Mouse (Mus musculus) kidney, postnatal 0 days (tissue): ENCODE results near the gene Zfp821. TPM values are rescaled to one million over a fixed set of nuclear protein-coding genes. Genes with fewer than 3 reads are reported as not detected.

Source experiments
- ATAC-seq: fragments of 200-750 bp; cut with Nextera tagmentation; replicated peaks from 2 replicates; pipeline ENCODE4 v1.8.0; 2017; ENCODE audit warnings: low read depth, moderate number of reproducible peaks, moderate TSS enrichment, moderate library complexity; ENCODE audit not compliant: low FRiP score
- DNase-seq: peaks from one replicate; pipeline ENCODE4 v3.0.0-alpha.2; 2016; ENCODE audit warnings: low spot score
- H3K27ac ChIP-seq: fragments of 300-500 bp; sonication (generic); 2 replicates; pipeline ENCODE4 v1.5.1; 2014; ENCODE audit warnings: mild to moderate bottlenecking
- H3K27me3 ChIP-seq: fragments of 300-500 bp; sonication (generic); 2 replicates; pipeline ENCODE4 v1.6.1; 2014; ENCODE audit warnings: low read length, mixed read lengths; ENCODE audit not compliant: insufficient read depth
- H3K36me3 ChIP-seq: fragments of 300-500 bp; sonication (generic); 2 replicates; pipeline ENCODE4 v1.6.1; 2014; ENCODE audit warnings: low read length, mixed read lengths; ENCODE audit not compliant: insufficient read depth
- H3K4me1 ChIP-seq: fragments of 300-500 bp; sonication (generic); replicated peaks from 2 replicates; pipeline ENCODE4 v1.6.1; 2014; ENCODE audit warnings: antibody characterized with exemption, low read length, mixed read lengths; ENCODE audit not compliant: insufficient read depth
- H3K4me2 ChIP-seq: fragments of 300-500 bp; sonication (generic); 2 replicates; pipeline ENCODE4 v1.6.1; 2014; ENCODE audit warnings: mild to moderate bottlenecking, low read length, moderate library complexity, mixed read lengths
- H3K4me3 ChIP-seq: fragments of 300-500 bp; sonication (generic); replicated peaks from 2 replicates; pipeline ENCODE4 v1.5.1; 2014; ENCODE audit warnings: low read depth, low read length
- H3K9ac ChIP-seq: fragments of 300-500 bp; sonication (generic); 2 replicates; pipeline ENCODE4 v1.6.1; 2014; ENCODE audit warnings: low read depth, low read length
- H3K9me3 ChIP-seq: fragments of 300-500 bp; sonication (generic); replicated peaks from 2 replicates; pipeline ENCODE4 v1.6.1; 2016; ENCODE audit warnings: low read length, inconsistent platforms, mixed read lengths
- CTCF ChIP-seq: IDR thresholded peaks from 2 replicates; pipeline ENCODE4 v1.5.1; 2016; ENCODE audit warnings: antibody characterized with exemption, low read depth, mild to moderate bottlenecking, moderate library complexity
- WGBS: fragments of 180-500 bp; shearing (Covaris S2); extraction: QIAGEN DNeasy Blood & Tissue Kit; methylation state at CpG from one replicate; pipeline ENCODE4 v1.1.7; 2014; 5-methylcytosine and 5-hydroxymethylcytosine counted together
- polyA plus RNA-seq: library from polyadenylated mRNA; unstranded; fragments of >200 nt; fragmentation: Nextera tagmentation; extraction: Ambion mirVana; gene quantifications from 2 replicates; pipeline ENCODE4 v1.2.1, GENCODE M21; 2015

Zfp821 gene
- polyA plus RNA-seq, 1 experiment from 2014 or later, result 21.9 TPM

- Histone ChIP-seq H3K9me3 (no peaks in the 10 kb centered on the region), H3K4me2 (no peak overlapping the region), H3K27ac (no peak overlapping the region), H3K4me1 (no peaks in the 10 kb centered on the region), H3K4me3 (no peak overlapping the region), H3K27me3 (no peaks in the 10 kb centered on the region), H3K36me3 (peaks cover 65% of the 10 kb centered on the region), H3K9ac (no peak overlapping the region)
- TF ChIP-seq CTCF, result no peak
- no peak for ATAC-seq
- DNase-seq, result no peak
- 90% methylated on average over 9 of the region's 9 CpGs for WGBS
Observed at GRCm38 (mm10) chr8:109675896-109676643, 29.3 kb upstream of the Zfp821 start.

- no peak overlapping the region for H3K27ac ChIP-seq
- no peaks in the 10 kb centered on the region for H3K9me3 ChIP-seq
- no peak overlapping the region for H3K4me3 ChIP-seq
- ATAC-seq, result no peak
- H3K27me3 ChIP-seq, result no peaks in the 10 kb centered on the region
- DNase-seq, result peak; percentile 8
- no peak overlapping the region for H3K9ac ChIP-seq
- peaks cover 41% of the 10 kb centered on the region for H3K36me3 ChIP-seq
- 64% methylated on average over 3 of the region's 3 CpGs for WGBS
- no peak for TF ChIP-seq CTCF
- H3K4me1 ChIP-seq, result no peaks in the 10 kb centered on the region
- no peak overlapping the region for H3K4me2 ChIP-seq
Observed at GRCm38 (mm10) chr8:109681535-109681934, 23.8 kb upstream of the Zfp821 start.

- Histone ChIP-seq H3K27me3 (no peaks in the 10 kb centered on the region), H3K4me1 (no peaks in the 10 kb centered on the region), H3K4me2 (no peak overlapping the region), H3K27ac (0 out of 2 replicates have a peak overlapping the region, but pooled peaks have one; percentile 19), H3K4me3 (no peak overlapping the region), H3K9ac (no peak overlapping the region), H3K9me3 (no peaks in the 10 kb centered on the region), H3K36me3 (peaks cover 35% of the 10 kb centered on the region)
- DNase-seq, result no peak
- WGBS, result 93% methylated on average over 5 of the region's 5 CpGs
- ATAC-seq, result no peak
- no peak for TF ChIP-seq CTCF
Observed at GRCm38 (mm10) chr8:109682120-109682519, 23.2 kb upstream of the Zfp821 start.

- Histone ChIP-seq H3K4me2 (no peak overlapping the region), H3K9ac (no peak overlapping the region), H3K27ac (no peak overlapping the region), H3K36me3 (no peaks in the 10 kb centered on the region; the same call in 1 of the 2 replicates), H3K4me1 (peaks cover 15% of the 10 kb centered on the region), H3K27me3 (no peaks in the 10 kb centered on the region), H3K4me3 (no peak overlapping the region), H3K9me3 (no peaks in the 10 kb centered on the region)
- no peak for TF ChIP-seq CTCF
- 89% methylated on average over 5 of the region's 5 CpGs for WGBS
- ATAC-seq, result no peak
- DNase-seq, result no peak
Observed at GRCm38 (mm10) chr8:109687248-109687647, 18.1 kb upstream of the Zfp821 start.

- peak; percentile 37 for TF ChIP-seq CTCF
- H3K4me3 ChIP-seq, result peak overlapping the region; percentile 94
- peak overlapping the region; percentile 91; the same call in 1 of the 2 replicates for H3K9ac ChIP-seq
- WGBS, result 54% methylated on average over 5 of the region's 5 CpGs
- H3K4me2 ChIP-seq, result peak overlapping the region; percentile 57
- ATAC-seq (no peak), DNase-seq (peak; percentile 42)
- no peaks in the 10 kb centered on the region for H3K9me3 ChIP-seq
- H3K27me3 ChIP-seq, result no peaks in the 10 kb centered on the region
- no peak overlapping the region for H3K27ac ChIP-seq
- H3K36me3 ChIP-seq, result no peaks in the 10 kb centered on the region
- H3K4me1 ChIP-seq, result peaks cover 18% of the 10 kb centered on the region
Observed at GRCm38 (mm10) chr8:109691769-109692168, 13.6 kb upstream of the Zfp821 start.

GRCm38 (mm10) chr8:109692443-109693145 lies 12.8 kb upstream of the Zfp821 start:
- peak overlapping the region; percentile 57 for H3K4me2 ChIP-seq
- no peaks in the 10 kb centered on the region for H3K9me3 ChIP-seq

More at GRCm38 (mm10) chr8:109692443-109693145, 12.8 kb upstream of the Zfp821 start:
- Histone ChIP-seq H3K9ac (peak overlapping the region; percentile 91), H3K4me1 (peaks cover 18% of the 10 kb centered on the region), H3K27ac (peak overlapping the region; percentile 78), H3K36me3 (no peaks in the 10 kb centered on the region), H3K4me3 (peak overlapping the region; percentile 94), H3K27me3 (no peaks in the 10 kb centered on the region)
- ATAC-seq (peak; percentile 75), DNase-seq (peak; percentile 42)
- WGBS, result under 1% methylated on average over 29 of the region's 38 CpGs
- no peak for TF ChIP-seq CTCF
